Mouse (Mus musculus) kidney, adult 8-10 months (tissue): ENCODE measurements around the gene Lyst.
"Not testable (repeated sequence)": the region's sequence is repeated elsewhere in the genome, so short reads cannot be mapped to it uniquely, and the experiment has no call there.

ENCODE experiments used
- DNase-seq, 2 experiments: peaks; one replicate each; pipeline ENCODE4 v3.0.0; 2022

Gene Lyst

DNA sequence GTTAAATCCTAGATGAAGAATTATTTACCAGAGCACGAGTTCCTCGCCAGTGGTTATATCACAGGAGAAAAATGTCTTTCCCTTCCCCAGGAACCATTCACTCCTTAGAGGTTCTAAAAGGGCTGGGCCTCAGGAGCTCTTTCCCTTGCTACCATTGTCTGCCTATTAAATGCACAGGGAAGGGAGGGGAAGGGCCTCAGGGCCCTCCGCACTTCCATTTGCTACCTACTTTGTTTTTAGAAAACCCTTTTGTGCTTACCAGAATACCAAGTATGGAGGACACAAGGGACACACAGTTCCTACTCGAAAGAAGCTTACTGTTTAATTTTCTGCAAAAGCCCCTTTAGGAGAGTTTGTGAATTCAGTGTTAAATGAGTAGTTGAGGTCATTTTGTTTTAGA is 48.5 kb downstream of the Lyst start:
- DNase-seq = no peak

GRCm38 (mm10) chr13:13647296-13647695 is 57.1 kb downstream of the Lyst start:
- no peak for DNase-seq

- no peak for DNase-seq
These were observed 65.3 kb downstream of the Lyst start for GRCm38 (mm10) chr13:13655453-13655852.

GRCm38 (mm10) chr13:13666103-13666502 is 75.9 kb downstream of the Lyst start:
- DNase-seq = not testable (repeated sequence)

GRCm38 (mm10) chr13:13670669-13671068 is 80.5 kb downstream of the Lyst start:
- DNase-seq = no peak

GRCm38 (mm10) chr13:13671585-13672328 is 81.6 kb downstream of the Lyst start:
- DNase-seq = no peak

DNA sequence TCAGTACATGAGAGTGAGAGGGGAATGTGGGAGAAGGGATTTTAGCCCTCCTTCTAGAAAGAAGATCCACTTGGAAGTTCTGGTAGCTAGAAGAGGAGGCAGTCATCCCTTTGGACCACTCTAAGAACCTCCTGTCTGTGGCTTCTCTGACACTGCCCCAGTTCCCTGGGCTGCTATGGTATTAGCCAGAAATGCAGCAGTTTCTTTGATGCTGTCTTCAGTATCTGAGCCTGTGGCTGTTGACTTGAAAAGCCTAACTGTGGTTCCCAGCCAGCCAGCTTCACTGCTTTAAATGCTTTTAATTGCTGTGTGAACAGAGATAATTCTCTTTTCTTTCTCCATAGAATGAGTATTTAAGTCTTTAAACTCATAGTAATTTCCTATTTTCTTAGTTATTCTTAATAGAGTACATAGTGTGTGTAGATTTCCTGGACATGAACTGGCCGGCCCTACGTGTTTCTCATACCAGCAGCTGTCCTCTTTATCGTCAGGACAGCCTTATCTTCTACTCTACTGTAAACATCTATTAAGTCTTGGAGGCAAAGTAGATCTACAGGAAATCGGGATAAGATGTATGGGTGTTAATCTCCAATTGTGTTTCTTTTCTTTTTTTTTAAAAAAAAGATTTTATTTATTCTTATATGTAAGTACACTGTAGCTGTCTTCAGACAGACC is 84.6 kb downstream of the Lyst start:
- no peak for DNase-seq

GRCm38 (mm10) chr13:13677871-13678270 is 87.7 kb downstream of the Lyst start:
- DNase-seq = no peak

DNA sequence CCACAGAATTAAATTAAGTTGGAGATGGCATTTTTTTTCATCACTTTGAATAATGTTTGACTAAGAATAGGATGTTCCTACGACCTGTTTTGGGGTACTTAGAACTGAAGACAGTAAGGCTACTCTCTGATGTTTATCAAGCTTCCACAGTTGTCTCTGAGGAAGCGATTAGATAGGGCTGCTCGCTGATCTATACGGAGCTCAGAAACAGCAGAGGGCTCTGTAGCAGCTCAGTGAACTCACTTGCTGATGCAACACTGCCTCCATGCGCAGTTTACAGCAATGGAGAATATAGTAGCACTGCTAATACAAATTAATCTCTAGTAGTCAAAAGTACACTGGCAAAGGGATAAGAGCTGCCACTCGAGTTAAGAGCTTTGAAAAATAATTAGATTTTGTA is 91.4 kb downstream of the Lyst start:
- no peak for DNase-seq

GRCm38 (mm10) chr13:13703476-13703875 is 113.3 kb downstream of the Lyst start:
- DNase-seq = no peak

DNA sequence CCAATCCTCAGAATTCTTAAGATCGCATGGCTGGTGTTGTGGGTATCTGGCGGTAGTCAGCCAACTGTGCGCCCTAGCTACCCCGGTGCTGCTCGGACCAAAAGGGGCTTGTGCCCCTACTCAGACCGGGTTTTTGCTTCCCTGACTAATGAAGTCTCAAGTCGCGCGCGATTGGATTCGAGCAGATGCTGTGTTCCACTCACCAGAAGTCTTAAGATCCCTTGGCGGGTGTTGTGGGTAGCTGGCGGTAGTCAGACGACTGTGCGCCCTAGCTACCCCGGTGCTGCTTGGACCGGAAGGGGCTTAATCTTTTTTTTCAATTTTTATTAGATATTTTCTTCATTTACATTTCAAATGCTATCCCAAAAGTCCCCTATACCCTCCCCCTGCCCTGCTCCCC is 131.2 kb downstream of the Lyst start:
- DNase-seq = not testable (repeated sequence)

GRCm38 (mm10) chr13:13723293-13723692 is 133.1 kb downstream of the Lyst start:
- no peak for DNase-seq

- no peak for DNase-seq
These were observed 133.6 kb downstream of the Lyst start for GRCm38 (mm10) chr13:13723786-13724185.

DNA sequence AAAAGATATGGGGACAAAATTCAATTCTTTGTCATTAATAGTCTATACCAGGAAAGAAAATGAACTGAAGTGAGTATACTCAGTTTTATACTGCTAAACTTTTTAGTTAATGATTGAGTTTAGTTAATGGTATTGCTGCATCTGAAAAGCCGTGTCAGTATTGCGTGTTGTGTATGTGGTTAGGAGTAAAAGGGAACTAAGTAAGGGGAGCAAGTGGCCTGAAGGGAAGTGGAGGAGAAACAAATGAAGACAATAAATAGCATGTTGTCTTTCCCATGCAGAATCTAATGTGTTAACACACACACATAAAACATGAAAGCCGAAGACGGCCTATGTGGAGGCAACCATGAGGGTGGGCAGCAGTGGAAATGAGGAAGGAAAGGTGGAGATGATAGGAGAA is 149.0 kb downstream of the Lyst start:
- no peak for DNase-seq

- DNase-seq = no peak
These were observed 155.7 kb downstream of the Lyst start for GRCm38 (mm10) chr13:13745911-13746310.

DNA sequence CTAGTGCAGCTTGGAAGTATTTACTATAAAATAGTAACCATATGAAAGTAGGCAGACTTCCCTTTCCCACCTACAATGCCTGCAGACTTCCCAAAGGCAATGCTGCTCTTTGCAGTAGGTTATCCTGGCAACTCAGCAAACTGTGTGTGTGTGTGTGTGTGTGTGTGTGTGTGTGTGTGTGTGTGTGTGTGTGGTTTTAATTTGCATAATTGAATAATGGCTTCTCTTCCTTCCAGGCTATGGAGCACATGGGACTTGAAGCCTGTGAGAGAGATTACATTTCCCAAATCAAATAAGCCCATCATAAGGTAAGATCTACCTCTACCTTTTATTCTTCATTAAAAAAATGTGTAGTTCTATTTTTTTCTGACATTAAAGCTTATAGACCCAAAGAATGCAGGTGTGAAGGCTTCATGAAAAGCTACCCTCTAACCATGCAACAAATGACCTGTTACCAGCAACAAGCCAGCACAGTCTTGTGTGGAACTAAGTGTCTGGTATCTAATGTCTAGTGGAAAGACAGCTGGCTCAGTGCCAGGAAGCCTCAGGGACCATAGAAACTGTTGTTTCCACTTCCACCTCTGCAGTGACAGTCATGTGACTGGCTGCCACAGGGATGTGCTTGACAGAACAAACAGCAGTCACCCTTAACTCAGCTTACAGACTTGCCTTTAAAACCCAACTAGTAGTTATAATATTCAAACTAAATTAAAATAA is 185.7 kb downstream of the Lyst start:
- no peak for DNase-seq

DNA sequence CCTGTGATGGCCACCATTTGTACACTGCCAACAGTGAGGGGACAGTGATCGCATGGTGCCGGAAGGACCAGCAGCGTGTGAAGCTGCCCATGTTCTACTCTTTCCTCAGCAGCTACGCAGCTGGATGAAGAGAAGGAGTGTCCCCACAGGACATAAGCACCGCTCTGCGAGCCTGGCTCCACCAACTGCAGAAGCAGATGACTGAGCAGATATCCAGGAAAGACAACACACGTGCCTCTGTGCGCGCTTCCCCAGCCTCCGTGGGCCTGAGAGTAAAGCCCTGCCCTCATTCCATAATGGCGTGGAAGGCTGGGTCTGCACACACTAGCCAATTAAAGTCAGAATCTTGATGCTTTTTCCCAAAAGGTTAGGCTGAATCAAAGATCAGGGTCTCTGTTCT is 186.9 kb downstream of the Lyst start:
- no peak for DNase-seq

DNA sequence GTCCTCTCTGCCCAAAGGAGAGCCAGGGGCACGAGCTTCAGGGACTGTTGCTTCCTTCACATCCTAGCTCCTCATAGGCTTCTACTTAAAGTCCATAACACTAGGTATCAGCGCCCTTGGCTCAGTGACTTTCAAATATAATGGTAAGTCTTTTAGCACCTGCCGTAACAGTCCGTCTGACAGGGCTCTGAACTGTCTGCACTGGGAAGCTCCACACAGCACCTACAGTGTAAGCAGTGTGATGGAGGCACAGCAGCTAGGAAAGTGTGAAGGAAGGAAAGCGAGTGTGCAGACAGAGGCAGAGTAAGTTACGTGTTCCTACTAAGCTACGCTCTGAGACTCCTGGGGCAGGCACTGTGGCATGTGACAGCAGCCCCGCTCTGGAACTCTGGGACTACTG is 187.5 kb downstream of the Lyst start:
- no peak for DNase-seq

DNA sequence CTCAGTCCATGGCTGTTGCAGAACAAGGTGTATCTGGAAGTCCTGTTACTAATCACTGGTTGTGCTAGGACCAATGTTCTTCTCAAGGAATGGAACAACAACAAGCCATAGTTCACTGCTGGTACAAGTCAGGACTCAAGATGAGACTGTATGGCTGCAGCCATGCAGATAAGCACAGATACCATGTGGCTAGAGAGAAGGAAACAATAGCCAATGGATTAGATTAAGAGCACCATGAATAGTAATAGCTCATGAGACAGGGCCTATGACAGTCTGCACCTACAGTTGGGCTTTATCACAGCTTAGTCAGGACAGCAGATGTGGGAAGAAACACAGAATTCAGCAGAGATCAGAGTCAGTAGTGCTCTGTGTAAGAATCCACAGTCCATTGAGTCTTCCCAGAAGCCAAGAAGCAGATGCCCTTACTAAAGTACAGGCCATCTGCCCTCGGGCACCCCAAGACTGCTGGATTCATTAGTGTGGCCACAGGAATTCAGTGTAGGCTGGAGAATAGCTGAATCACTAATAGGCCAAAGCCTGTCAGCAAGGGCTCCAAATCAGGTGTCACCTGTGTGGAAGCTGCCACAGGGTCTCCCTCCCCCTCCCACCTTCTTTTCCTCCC is 188.8 kb downstream of the Lyst start:
- no peak for DNase-seq

GRCm38 (mm10) chr13:13780271-13780670 is 190.1 kb downstream of the Lyst start:
- no peak for DNase-seq

DNA sequence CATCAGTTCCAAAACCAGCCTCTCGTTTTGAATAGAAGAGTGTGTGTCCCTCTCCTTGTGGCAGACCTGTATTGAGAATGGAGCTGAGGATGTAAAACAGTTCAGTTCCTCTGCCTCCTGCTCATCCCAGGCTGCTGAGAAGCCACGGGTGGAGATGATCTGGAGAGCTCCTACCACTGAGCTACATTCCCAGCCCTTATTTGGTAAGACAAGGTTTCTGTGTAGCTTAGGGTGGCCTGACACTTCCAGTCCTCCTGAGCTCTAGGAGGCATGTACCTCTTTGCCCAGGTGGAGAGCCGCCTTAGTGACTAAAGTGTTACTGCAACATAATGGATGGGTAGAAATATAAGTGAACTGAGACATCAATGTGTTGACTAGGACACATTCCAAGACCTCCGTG is 190.8 kb downstream of the Lyst start:
- DNase-seq = no peak

- DNase-seq = no peak
These were observed 193.1 kb downstream of the Lyst start for GRCm38 (mm10) chr13:13783296-13783695.

- DNase-seq = peak in 1 of 2 experiments; percentile 4
These were observed 193.8 kb downstream of the Lyst start, which contains the start of gene Gng4 for GRCm38 (mm10) chr13:13783894-13784419. TSS of gene Gng4 (plus strand) at chr13:13784059.
